Mouse (Mus musculus) stomach, embryonic 15.5 days (tissue): ENCODE measurements around the gene Nars2. TPM values are rescaled to one million over a fixed set of nuclear protein-coding genes. Genes with fewer than 3 reads are reported as not detected.
A peak's percentile ranks its signal among the peaks of the same experiment; 100 is the strongest.

Experiments used
- ATAC-seq: fragments of 200-750 bp; cut with Nextera tagmentation; 2 replicates; pipeline ENCODE4 v1.8.0; 2017; ENCODE audit warnings: low read depth, moderate number of reproducible peaks, moderate TSS enrichment; ENCODE audit not compliant: insufficient read depth, low FRiP score
- H3K27ac ChIP-seq: fragments of 300-500 bp; sonication (generic); 2 replicates; pipeline ENCODE4 v1.5.1; 2015; ENCODE audit warnings: mild to moderate bottlenecking, inconsistent platforms
- H3K27me3 ChIP-seq: fragments of 300-500 bp; sonication (generic); replicated peaks from 2 replicates; pipeline ENCODE4 v1.6.1; 2015; ENCODE audit warnings: inconsistent platforms
- H3K36me3 ChIP-seq: fragments of 300-500 bp; sonication (generic); 2 replicates; pipeline ENCODE4 v1.6.1; 2015; ENCODE audit warnings: inconsistent platforms
- H3K4me1 ChIP-seq: fragments of 300-500 bp; sonication (generic); 2 replicates; pipeline ENCODE4 v1.6.1; 2015; ENCODE audit warnings: inconsistent platforms
- H3K4me2 ChIP-seq: fragments of 300-500 bp; sonication (generic); 2 replicates; pipeline ENCODE4 v1.6.1; 2015; ENCODE audit warnings: mild to moderate bottlenecking, inconsistent platforms
- H3K4me3 ChIP-seq: fragments of 300-500 bp; sonication (generic); replicated peaks from 2 replicates; pipeline ENCODE4 v1.5.1; 2015; ENCODE audit warnings: inconsistent platforms
- H3K9ac ChIP-seq: fragments of 300-500 bp; sonication (generic); 2 replicates; pipeline ENCODE4 v1.6.1; 2015; ENCODE audit warnings: inconsistent platforms
- H3K9me3 ChIP-seq: fragments of 300-500 bp; sonication (generic); 2 replicates; pipeline ENCODE4 v1.6.1; 2016; ENCODE audit warnings: inconsistent platforms
- WGBS: fragments of 180-500 bp; shearing (Covaris S2); methylation state at CpG from one replicate; pipeline ENCODE4 v1.1.7; 2015; 5-methylcytosine and 5-hydroxymethylcytosine counted together
- polyA plus RNA-seq: library from polyadenylated mRNA; unstranded; fragments of >200 nt; fragmentation: Nextera tagmentation; extraction: Ambion mirVana; gene quantifications from 2 replicates; pipeline ENCODE4 v1.2.1, GENCODE M21; 2015

Gene Nars2
- polyA plus RNA-seq, 1 experiment from 2014 or later, result 23.1 TPM

DNA sequence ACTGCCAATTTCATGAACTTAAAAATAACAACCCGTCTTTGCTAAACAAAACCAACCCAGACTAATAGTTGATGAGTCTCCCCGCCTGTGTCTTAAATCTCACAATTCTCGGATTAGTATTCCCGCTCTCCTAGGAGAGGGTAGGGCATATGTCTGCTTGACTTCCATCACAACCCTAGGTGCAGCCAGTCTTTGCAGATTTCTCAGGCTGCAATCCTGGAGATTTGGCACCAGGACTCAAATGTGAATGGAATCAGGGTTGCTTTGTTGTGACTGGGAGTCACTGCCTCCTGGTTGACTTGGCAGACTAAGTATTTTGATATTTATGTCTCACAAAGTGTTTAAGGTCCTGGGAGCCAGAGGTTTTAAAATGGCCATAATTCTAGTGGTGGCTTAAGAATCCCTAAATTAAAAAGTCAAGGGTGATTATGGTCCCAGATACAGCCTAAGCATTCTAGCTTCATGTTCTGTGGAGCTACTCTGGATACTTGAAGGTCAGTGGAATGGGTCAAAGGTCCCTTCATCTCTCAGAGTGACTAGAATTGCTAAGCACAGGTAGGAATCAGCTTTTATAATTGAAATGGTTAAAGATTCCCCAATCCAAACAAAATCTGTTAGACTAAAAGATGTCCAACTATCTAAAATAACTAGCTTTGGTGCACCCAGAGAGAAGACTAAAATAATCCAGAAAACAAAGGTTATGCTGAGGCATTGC, 128.5 kb downstream of the Nars2 start:
- Histone ChIP-seq H3K36me3 (no peaks in the 10 kb centered on the region), H3K27ac (no peak overlapping the region), H3K4me3 (no peak overlapping the region), H3K4me2 (no peak overlapping the region), H3K9ac (no peak overlapping the region), H3K27me3 (no peaks in the 10 kb centered on the region), H3K4me1 (peaks cover 18% of the 10 kb centered on the region; the same call in 1 of the 2 replicates), H3K9me3 (no peaks in the 10 kb centered on the region)
- ATAC-seq, result no peak
- WGBS, result 53% methylated on average over 4 of the region's 4 CpGs

DNA sequence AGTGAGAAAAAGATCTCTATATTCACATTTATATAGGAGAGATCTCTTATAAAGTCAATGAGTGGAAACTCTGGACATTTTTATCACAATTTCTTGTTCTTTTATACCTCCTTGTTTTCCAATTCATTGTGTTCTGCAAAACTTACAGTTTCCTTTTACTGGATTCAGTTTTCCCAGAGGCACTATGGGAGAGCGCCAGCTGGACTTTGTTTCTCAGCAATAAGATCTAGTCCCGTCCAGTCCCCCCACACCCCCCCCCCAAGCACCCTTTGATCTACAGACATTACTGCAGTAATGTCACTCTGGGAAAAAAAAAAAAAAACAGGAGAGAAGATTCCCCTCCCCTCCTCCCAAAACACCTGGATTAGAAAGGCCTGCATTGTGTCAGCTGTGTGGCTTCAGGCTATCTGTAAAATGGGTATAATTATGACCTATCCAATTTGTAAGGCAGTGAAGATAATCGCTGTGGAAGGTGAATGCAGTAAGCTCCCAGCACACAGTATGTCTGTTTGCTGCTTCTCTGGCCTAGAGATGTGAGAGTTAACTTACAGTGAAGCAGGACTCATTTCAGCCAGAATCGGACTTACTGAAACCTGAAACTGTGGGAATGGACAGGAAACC, 129.4 kb downstream of the Nars2 start:
- Histone ChIP-seq H3K4me3 (peak overlapping the region; percentile 96), H3K9ac (no peak overlapping the region), H3K27me3 (no peaks in the 10 kb centered on the region), H3K9me3 (no peaks in the 10 kb centered on the region), H3K4me2 (peak overlapping the region; percentile 90), H3K36me3 (no peaks in the 10 kb centered on the region), H3K4me1 (peaks cover 18% of the 10 kb centered on the region; the same call in 1 of the 2 replicates), H3K27ac (peak overlapping the region; percentile 93)
- ATAC-seq, result no peak
- 33% methylated on average over 4 of the region's 4 CpGs for WGBS

DNA sequence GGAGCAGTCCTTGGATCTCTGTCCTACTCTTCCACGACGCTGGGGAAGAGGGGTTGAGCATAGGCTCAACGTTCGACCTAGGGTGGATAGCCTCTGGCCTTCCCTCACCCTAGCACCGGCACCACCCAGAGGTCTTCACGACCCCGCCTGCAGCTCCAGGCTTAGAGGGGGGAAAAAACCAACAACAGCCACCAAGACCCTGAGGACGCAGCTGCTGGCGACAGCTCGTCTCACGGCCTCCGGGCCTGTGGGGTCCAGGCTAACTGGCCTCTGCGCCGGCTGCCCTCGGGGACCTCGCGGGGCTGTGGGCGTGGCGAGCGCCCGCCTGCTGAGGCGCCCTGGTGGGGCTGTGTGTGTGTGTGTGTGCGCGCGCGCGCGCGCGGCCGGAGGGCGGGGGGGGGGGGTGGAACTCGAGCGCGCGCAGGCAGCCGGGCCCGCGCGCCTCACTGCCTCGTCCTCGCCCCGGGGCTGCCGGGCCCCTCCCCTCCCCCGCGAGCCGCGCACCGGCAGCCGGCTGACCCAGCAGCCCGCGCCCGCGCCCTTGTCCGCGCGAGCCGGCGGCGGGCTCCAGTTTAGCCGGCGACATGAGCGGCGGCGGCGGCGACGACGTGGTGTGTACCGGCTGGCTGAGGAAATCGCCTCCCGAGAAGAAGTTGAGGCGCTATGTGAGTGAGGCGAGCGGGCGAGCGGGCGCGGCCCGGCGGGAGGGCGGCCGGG, 130.1 kb downstream of the Nars2 start, which contains the start of gene Gab2:
TSS of gene Gab2 (plus strand) at position 345 of the 717 bp plus-strand sequence.
- Histone ChIP-seq H3K4me1 (peaks cover 18% of the 10 kb centered on the region; the same call in 1 of the 2 replicates), H3K9ac (peak within 1 kb of the TSS; percentile 97), H3K27ac (peak within 1 kb of the TSS; percentile 93), H3K27me3 (no peaks in the 10 kb centered on the region), H3K4me2 (peak within 1 kb of the TSS; percentile 90), H3K9me3 (no peaks in the 10 kb centered on the region), H3K4me3 (peak within 1 kb of the TSS; percentile 96), H3K36me3 (no peaks in the 10 kb centered on the region)
- peak; percentile 78 for ATAC-seq
- under 1% methylated on average over 47 of the region's 83 CpGs for WGBS

DNA sequence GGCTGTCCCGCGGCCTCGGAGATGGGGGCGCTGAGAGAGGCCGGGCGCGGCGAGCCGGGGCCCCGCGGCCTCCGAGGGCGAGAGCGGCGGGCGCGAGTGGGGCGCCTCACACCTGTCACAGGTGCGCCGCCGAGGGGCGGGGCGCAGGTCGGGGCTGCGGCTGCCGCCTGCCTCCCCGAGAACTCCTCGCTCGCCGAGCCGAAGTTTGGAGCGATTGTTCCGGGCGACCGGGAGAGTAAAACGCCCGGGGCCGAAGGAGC, 130.6 kb downstream of the Nars2 start:
- Histone ChIP-seq H3K9ac (peak overlapping the region; percentile 97), H3K4me2 (peak overlapping the region; percentile 90), H3K27me3 (no peaks in the 10 kb centered on the region), H3K4me1 (peaks cover 18% of the 10 kb centered on the region; the same call in 1 of the 2 replicates), H3K36me3 (no peaks in the 10 kb centered on the region), H3K9me3 (no peaks in the 10 kb centered on the region), H3K27ac (peak overlapping the region; percentile 93), H3K4me3 (peak overlapping the region; percentile 96)
- ATAC-seq, result peak; percentile 53
- under 1% methylated on average over 16 of the region's 38 CpGs for WGBS

DNA sequence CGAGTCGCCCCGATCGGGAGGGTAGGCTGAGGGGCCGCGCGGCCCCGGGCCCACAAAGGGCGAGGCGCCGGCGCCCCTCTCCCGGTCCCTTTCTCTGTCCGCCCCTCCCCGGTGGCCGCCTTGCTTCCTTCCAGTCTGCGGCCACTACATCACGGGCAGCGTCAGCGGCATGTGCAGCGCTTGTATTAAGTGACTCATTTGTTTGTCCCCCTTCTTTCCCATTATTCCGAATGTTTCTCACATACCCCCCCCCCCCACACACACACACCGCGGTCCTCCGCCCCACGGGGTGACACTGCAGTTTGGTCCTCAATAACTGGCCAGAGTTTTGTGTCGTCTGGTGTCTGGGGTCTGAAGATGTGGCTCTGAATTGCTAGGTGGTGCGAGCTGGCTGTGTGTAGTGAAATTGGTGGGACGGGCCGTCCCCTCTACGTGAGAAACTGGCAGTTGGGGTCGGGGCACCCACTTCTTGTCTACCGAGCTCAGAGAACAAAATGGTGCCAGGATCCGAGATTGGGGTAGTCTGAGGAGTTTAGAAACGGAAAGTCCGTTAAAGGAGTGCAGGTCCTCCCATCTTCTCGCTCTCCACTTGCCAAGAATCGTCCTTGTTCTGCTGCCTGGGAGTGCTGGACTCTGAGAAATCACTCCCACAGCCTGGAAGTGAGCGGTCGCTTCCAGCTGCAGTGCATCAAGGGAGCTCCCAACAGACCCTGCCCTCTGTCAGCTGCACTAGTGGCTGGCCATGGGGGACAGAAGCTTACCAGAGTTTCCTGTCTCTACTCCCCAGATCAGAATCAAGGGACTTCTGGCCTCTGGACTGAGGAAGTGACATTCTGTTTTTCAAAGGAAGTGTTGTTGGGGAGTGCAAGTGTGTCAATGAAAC, 131.2 kb downstream of the Nars2 start:
- Histone ChIP-seq H3K27me3 (no peaks in the 10 kb centered on the region), H3K4me2 (peak overlapping the region; percentile 90), H3K4me3 (peak overlapping the region; percentile 96), H3K9ac (peak overlapping the region; percentile 97), H3K4me1 (peaks cover 18% of the 10 kb centered on the region; the same call in 1 of the 2 replicates), H3K36me3 (no peaks in the 10 kb centered on the region), H3K9me3 (no peaks in the 10 kb centered on the region), H3K27ac (peak overlapping the region; percentile 93)
- ATAC-seq, result peak; percentile 54
- WGBS, result under 1% methylated on average over 37 of the region's 40 CpGs

DNA sequence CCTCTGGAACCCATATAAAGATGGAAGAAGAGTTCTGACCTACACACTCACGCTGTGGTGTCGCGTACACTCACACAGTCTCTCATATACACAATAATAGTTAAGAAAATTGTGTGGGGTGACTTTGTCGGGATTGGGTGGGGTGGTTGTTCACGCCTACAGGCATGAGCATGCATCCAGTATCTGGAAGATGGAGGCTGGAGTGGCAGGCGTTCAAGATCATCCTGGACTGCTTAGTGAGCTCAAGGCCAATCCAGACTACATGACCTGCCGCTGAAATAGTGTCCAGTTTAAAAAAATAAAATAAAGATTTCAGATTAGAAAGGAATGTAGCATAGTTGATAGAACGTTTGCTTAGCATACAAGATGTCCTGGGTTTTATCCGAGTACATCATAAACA, 132.3 kb downstream of the Nars2 start:
- Histone ChIP-seq H3K4me3 (peak overlapping the region; percentile 96; the same call in 1 of the 2 replicates), H3K36me3 (no peaks in the 10 kb centered on the region), H3K9ac (no peak overlapping the region), H3K9me3 (no peaks in the 10 kb centered on the region), H3K4me2 (peak overlapping the region; percentile 90; the same call in 1 of the 2 replicates), H3K4me1 (peaks cover 18% of the 10 kb centered on the region; the same call in 1 of the 2 replicates), H3K27me3 (no peaks in the 10 kb centered on the region), H3K27ac (peak overlapping the region; percentile 93)
- no peak for ATAC-seq
- 70% methylated on average over 9 of the region's 9 CpGs for WGBS

DNA sequence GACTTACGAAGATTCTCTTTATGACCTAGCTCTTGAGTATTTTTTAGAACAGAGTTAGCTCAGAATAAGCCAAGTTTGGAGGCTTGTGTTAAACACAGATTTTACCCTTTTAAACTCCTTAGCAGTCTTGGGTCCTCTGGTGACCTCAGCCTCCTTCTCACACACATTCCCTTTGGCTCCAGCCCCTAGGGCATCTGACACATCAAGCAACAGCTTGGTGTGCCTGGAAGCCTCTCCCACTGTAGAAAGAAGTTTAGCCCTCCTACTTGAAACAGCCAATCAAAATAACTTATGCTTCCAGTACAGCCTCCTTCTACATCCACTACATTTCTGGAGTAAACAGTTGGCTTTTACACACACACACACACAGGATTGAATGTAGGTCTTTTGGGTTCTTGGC, 132.9 kb downstream of the Nars2 start:
- 78% methylated on average over 1 of the region's 1 CpGs for WGBS
- no peak overlapping the region for H3K27ac ChIP-seq
- ATAC-seq, result no peak
- peaks cover 18% of the 10 kb centered on the region; the same call in 1 of the 2 replicates for H3K4me1 ChIP-seq
- H3K9ac ChIP-seq, result no peak overlapping the region
- no peak overlapping the region for H3K4me2 ChIP-seq
- H3K36me3 ChIP-seq, result no peaks in the 10 kb centered on the region
- no peaks in the 10 kb centered on the region for H3K27me3 ChIP-seq
- no peak overlapping the region for H3K4me3 ChIP-seq
- no peaks in the 10 kb centered on the region for H3K9me3 ChIP-seq

DNA sequence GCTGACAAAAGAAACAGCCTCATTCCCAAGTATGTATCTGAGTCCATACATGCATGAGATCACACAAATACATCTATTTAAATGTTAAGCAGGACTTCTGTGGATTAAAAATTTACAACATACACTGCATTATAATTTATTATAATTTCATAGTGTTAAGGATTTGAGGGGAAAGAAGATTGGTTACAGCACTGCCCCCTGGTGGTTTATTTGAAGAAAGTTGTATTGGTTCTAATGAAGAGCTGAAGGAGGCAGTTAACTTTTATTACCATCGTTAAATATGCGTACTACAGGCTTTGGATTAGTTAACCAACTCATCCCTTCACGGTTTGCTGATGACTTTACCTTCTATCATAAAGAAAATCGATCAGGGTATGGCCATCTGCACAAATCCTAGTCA, 134.0 kb downstream of the Nars2 start:
- no peak overlapping the region for H3K4me2 ChIP-seq
- H3K36me3 ChIP-seq, result no peaks in the 10 kb centered on the region
- no peak for ATAC-seq
- H3K9ac ChIP-seq, result no peak overlapping the region
- WGBS, result 21% methylated on average over 4 of the region's 4 CpGs
- H3K4me1 ChIP-seq, result peaks cover 13% of the 10 kb centered on the region; the same call in 1 of the 2 replicates
- H3K9me3 ChIP-seq, result no peaks in the 10 kb centered on the region
- H3K27ac ChIP-seq, result no peak overlapping the region
- H3K27me3 ChIP-seq, result no peaks in the 10 kb centered on the region
- no peak overlapping the region for H3K4me3 ChIP-seq

DNA sequence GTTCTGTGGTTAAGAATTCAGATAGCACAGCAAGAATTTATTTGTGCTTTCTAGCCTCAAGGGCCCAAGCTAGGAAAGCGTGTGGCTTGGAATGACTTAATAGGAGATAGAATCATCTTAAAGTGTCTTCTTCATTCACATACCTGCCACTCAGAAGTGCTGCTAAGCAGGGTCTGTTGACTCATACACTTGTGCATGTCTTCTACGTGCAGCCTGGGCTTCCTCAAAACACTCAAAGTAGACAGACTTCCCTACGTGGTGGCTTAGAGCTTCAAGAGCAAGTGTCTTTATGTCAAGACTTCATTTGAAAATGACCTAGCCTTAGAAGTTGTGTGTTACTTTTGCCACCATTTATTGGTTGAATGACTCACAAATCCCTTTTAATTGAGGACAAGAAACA, 142.9 kb downstream of the Nars2 start:
- H3K27me3 ChIP-seq, result no peaks in the 10 kb centered on the region
- H3K27ac ChIP-seq, result no peak overlapping the region
- H3K9me3 ChIP-seq, result no peaks in the 10 kb centered on the region
- WGBS, result 66% methylated on average over 3 of the region's 3 CpGs
- H3K36me3 ChIP-seq, result no peaks in the 10 kb centered on the region
- H3K4me2 ChIP-seq, result no peak overlapping the region
- H3K4me1 ChIP-seq, result no peaks in the 10 kb centered on the region
- no peak overlapping the region for H3K4me3 ChIP-seq
- H3K9ac ChIP-seq, result no peak overlapping the region
- ATAC-seq, result no peak

DNA sequence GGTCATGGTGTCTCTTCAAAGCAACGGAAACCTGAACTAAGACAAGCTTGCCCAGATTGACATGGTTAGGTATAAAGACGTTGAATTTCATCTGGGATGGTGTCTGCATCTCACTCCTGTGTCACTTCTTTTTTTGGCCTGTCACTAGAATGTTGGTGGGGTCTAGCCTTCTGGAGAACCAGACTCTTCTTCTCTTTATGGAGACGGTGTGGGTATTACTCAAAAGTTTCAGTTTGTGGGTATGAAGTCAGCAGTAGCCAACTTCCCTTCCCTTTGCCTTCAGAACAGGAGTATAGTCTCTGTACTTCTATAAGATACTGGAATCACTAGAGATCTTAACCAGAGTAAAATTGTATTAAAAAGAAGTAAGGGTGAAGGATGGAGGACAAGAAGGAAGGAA, 156.8 kb downstream of the Nars2 start:
- Histone ChIP-seq H3K27ac (no peak overlapping the region), H3K36me3 (no peaks in the 10 kb centered on the region), H3K4me2 (no peak overlapping the region), H3K9me3 (no peaks in the 10 kb centered on the region), H3K27me3 (no peaks in the 10 kb centered on the region), H3K4me1 (no peaks in the 10 kb centered on the region), H3K4me3 (no peak overlapping the region), H3K9ac (no peak overlapping the region)
- ATAC-seq, result no peak
- WGBS, result 85% methylated on average over 3 of the region's 3 CpGs
